ENCODE assay signal across 10 mouse cellular contexts in the genomic region with DNA sequence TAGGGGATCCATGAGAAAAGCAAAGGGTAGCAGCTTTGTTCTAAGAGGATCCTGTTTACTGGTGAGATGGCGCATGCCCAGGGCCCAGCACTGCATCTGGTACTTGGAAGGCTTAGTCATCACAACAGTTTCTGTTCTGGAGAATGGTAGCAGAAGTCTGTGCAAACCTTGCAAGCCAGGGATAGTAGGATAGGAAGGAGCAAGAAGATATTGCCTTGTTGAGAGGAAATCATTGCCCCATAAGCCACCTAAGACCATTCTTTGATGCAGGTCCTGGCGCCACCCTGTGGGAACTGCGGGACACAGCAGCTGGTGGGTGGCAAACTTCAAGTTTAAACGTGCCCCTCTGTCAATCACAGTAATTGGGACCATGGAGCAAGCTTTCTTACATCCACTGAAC.
DNase-seq lines count a peak whose midpoint lies in the region; ATAC-seq and TF ChIP-seq lines count a peak whose summit lies in the region.
"Had no signal": no experiment of that assay in that cellular context is flagged by ENCODE, and none has a peak within 500 bp of the region (broad histone marks: within the 10 kb centered on the region; RNA-seq: fewer than 3 reads in every experiment).

No protein-coding gene starts in this region.

- no peak for ATAC-seq in lung, postnatal 0 days
- ATAC-seq in frontal cortex, adult (ENCODE audit: low TSS enrichment), result peak; percentile 90
- no peak for ATAC-seq in heart, embryonic 12.5 days (ENCODE audit: insufficient number of reproducible peaks, low FRiP score)

- TF ChIP-seq CTCF in cerebellum, adult 2 months (IDR thresholded peaks at IDR 0.05; ENCODE audit: borderline replicate concordance, insufficient read depth, low read depth, low read length), result peak; percentile 29; the same call in 1 of the 2 replicates
- peak; percentile 60 for TF ChIP-seq CTCF in lung, postnatal 0 days (IDR thresholded peaks at IDR 0.05)

- 75% methylated on average over 4 of the region's 4 CpGs for WGBS in cerebellum, adult 2 months
- WGBS in lung, postnatal 0 days, result 72% methylated on average over 4 of the region's 4 CpGs
- WGBS in heart, embryonic 12.5 days, result 85% methylated on average over 4 of the region's 4 CpGs

- no peak overlapping the region for H3K4me2 ChIP-seq in lung, postnatal 0 days (replicated peaks; ENCODE audit: low read depth, low read length)
- no peak overlapping the region for H3K4me2 ChIP-seq in heart, embryonic 12.5 days
- H3K4me2 ChIP-seq: limb, embryonic 12.5 days; neural tube, embryonic 13.5 days had no signal

- no peak overlapping the region for H3K27ac ChIP-seq in cerebellum, adult 2 months (ENCODE audit: insufficient read depth, low read length)
- H3K27ac ChIP-seq in lung, postnatal 0 days (ENCODE audit: low read length), result no peak overlapping the region
- H3K27ac ChIP-seq in heart, embryonic 12.5 days (ENCODE audit: poor library complexity, severe bottlenecking), result no peak overlapping the region
- H3K27ac ChIP-seq: limb, embryonic 12.5 days; neural tube, embryonic 13.5 days had no signal

- no peaks in the 10 kb centered on the region for H3K27me3 ChIP-seq in cerebellum, adult 2 months (ENCODE audit: control insufficient read depth, insufficient read depth, low read length)
- H3K27me3 ChIP-seq in lung, postnatal 0 days (replicated peaks; ENCODE audit: insufficient read depth, low read length), result no peaks in the 10 kb centered on the region
- no peaks in the 10 kb centered on the region for H3K27me3 ChIP-seq in heart, embryonic 12.5 days (replicated peaks)
- H3K27me3 ChIP-seq: limb, embryonic 12.5 days; neural tube, embryonic 13.5 days had no signal

- DNase-seq in cerebellum, adult 2 months, result no peak
- no peak for DNase-seq in cerebellum, adult 11 months
- peak; percentile 24 for DNase-seq in lung, postnatal 0 days (ENCODE audit: low spot score)
- DNase-seq in lung, adult 18-20 months, result no peak
- peak; percentile 13 to 41 for DNase-seq in right cerebral cortex, adult 2 months (ENCODE audit: low spot score in 2 of 2)
- no peak for DNase-seq in urinary bladder, postnatal 10 days (ENCODE audit: low spot score)

- no peak overlapping the region for H3K9ac ChIP-seq in lung, postnatal 0 days (replicated peaks; ENCODE audit: low read depth)
- H3K9ac ChIP-seq in heart, embryonic 12.5 days, result no peak overlapping the region
- H3K9ac ChIP-seq: limb, embryonic 12.5 days; neural tube, embryonic 13.5 days had no signal

- no peak overlapping the region for H3K4me3 ChIP-seq in cerebellum, adult 2 months (replicated peaks; ENCODE audit: insufficient read depth, low read depth, low read length)
- H3K4me3 ChIP-seq in lung, postnatal 0 days (ENCODE audit: low read depth, low read length), result no peak overlapping the region
- no peak overlapping the region for H3K4me3 ChIP-seq in heart, embryonic 12.5 days
- H3K4me3 ChIP-seq: limb, embryonic 12.5 days; neural tube, embryonic 13.5 days had no signal

- no peaks in the 10 kb centered on the region for H3K36me3 ChIP-seq in lung, postnatal 0 days (ENCODE audit: insufficient read depth, low read length)
- no peaks in the 10 kb centered on the region for H3K36me3 ChIP-seq in heart, embryonic 12.5 days
- H3K36me3 ChIP-seq: limb, embryonic 12.5 days; neural tube, embryonic 13.5 days had no signal

- no peak for TF ChIP-seq EP300 in lung, postnatal 0 days (IDR thresholded peaks at IDR 0.05)

- H3K4me1 ChIP-seq in cerebellum, adult 2 months (ENCODE audit: control insufficient read depth, insufficient read depth, low read length), result 0 out of 2 replicates have a peak, but pooled peaks cover 4% of the 10 kb centered on the region
- H3K4me1 ChIP-seq in lung, postnatal 0 days (ENCODE audit: insufficient read depth, low read depth, low read length), result no peaks in the 10 kb centered on the region
- no peaks in the 10 kb centered on the region for H3K4me1 ChIP-seq in heart, embryonic 12.5 days (replicated peaks)

- TF ChIP-seq POLR2A in cerebellum, adult 2 months (IDR thresholded peaks at IDR 0.05; ENCODE audit: borderline replicate concordance, insufficient read depth, low read length), result no peak

- no peaks in the 10 kb centered on the region for H3K9me3 ChIP-seq in lung, postnatal 0 days (ENCODE audit: low read length)
- H3K9me3 ChIP-seq in heart, embryonic 12.5 days (replicated peaks), result no peaks in the 10 kb centered on the region
- H3K9me3 ChIP-seq: limb, embryonic 12.5 days; neural tube, embryonic 13.5 days had no signal

Comparison
In these comparisons a context has a peak if more than half of its experiments do, and no peak if none do; other contexts are left out.
1. DNase-seq: peak in lung, postnatal 0 days (single experiment) and right cerebral cortex, adult 2 months (2 of 2); none in cerebellum, adult 2 months (0 of 2), cerebellum, adult 11 months (single experiment), lung, adult 18-20 months (0 of 2) and urinary bladder, postnatal 10 days (single experiment).